Mouse (Mus musculus) hindbrain, embryonic 13.5 days (tissue): ENCODE results near the gene Msmo1. TPM values are rescaled to one million over a fixed set of nuclear protein-coding genes. Genes with fewer than 3 reads are reported as not detected.

Experiments used
- ATAC-seq: fragments of 200-750 bp; cut with Nextera tagmentation; 2 replicates; pipeline ENCODE4 v1.8.0; 2017; ENCODE audit warnings: moderate TSS enrichment; ENCODE audit not compliant: low FRiP score
- H3K27ac ChIP-seq: fragments of 300-500 bp; sonication (generic); 2 replicates; pipeline ENCODE4 v1.5.1; 2015; ENCODE audit warnings: inconsistent platforms, mild to moderate bottlenecking, moderate library complexity
- H3K27me3 ChIP-seq: fragments of 300-500 bp; sonication (generic); 2 replicates; pipeline ENCODE4 v1.6.1; 2015; ENCODE audit warnings: mild to moderate bottlenecking, inconsistent platforms
- H3K36me3 ChIP-seq: fragments of 300-500 bp; sonication (generic); 2 replicates; pipeline ENCODE4 v1.6.1; 2015; ENCODE audit warnings: mild to moderate bottlenecking, inconsistent platforms
- H3K4me1 ChIP-seq: fragments of 300-500 bp; sonication (generic); replicated peaks from 2 replicates; pipeline ENCODE4 v1.6.1; 2015; ENCODE audit warnings: inconsistent platforms
- H3K4me2 ChIP-seq: fragments of 300-500 bp; sonication (generic); 2 replicates; pipeline ENCODE4 v1.6.1; 2015; ENCODE audit warnings: inconsistent platforms, mild to moderate bottlenecking, moderate library complexity
- H3K4me3 ChIP-seq: fragments of 300-500 bp; sonication (generic); 2 replicates; pipeline ENCODE4 v1.5.1; 2015; ENCODE audit warnings: mild to moderate bottlenecking, inconsistent platforms
- H3K9ac ChIP-seq: fragments of 300-500 bp; sonication (generic); 2 replicates; pipeline ENCODE4 v1.6.1; 2015; ENCODE audit warnings: mild to moderate bottlenecking, inconsistent platforms
- H3K9me3 ChIP-seq: fragments of 300-500 bp; sonication (generic); 2 replicates; pipeline ENCODE4 v1.6.1; 2016; ENCODE audit warnings: inconsistent platforms
- WGBS: fragments of 180-500 bp; shearing (Covaris S2); methylation state at CpG from one replicate; pipeline ENCODE4 v1.1.7; 2015; 5-methylcytosine and 5-hydroxymethylcytosine counted together
- polyA plus RNA-seq: library from polyadenylated mRNA; unstranded; fragments of >200 nt; fragmentation: Nextera tagmentation; extraction: Ambion mirVana; gene quantifications from 2 replicates; pipeline ENCODE4 v1.2.1, GENCODE M21; 2015

Gene Msmo1
- polyA plus RNA-seq, 1 experiment from 2014 or later, result 139 TPM

DNA sequence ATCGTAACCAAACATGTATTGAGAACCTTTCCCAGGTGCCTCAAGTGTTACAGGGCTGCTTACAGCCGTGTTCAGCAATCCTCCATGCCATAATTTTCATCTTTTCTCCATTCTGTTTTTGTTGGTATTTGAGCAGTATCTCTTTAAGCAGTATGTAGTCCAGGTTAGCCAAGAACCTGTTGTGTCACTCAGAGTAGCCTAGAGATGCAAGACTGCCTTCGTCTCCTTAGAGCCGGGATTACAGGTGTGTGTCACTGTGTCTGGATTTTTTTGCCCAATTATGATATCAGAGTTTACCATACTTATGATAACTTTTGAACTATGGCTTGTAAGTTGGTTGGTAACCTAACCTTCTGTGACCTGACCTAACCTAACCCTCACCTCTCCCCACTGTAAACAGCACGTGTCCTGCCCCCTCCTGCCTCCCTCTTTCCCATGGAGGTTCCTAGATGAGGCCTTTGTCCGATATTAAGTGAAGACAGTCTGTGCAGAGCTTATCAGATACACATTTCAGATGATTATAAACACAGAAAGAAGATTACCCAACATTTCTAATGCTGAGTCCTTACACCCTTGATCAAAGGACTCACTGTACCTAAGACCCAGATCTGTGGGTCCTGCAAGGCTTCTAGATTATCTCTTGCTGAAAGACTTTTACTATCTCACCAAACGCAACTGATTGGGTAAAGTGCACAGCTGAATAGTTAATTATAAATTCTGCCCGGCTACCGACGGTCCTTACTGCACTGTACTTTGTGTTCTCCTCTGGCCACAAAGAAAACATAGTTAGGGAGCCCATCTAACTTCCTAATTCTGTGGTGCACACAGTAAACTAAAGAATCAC, 12.8 kb upstream of the Msmo1 start:
- no peak overlapping the region for H3K4me3 ChIP-seq
- no peaks in the 10 kb centered on the region for H3K27me3 ChIP-seq
- 92% methylated on average over 10 of the region's 10 CpGs for WGBS
- no peak overlapping the region for H3K27ac ChIP-seq
- H3K9me3 ChIP-seq, result no peaks in the 10 kb centered on the region
- H3K36me3 ChIP-seq, result peaks cover 39% of the 10 kb centered on the region
- H3K4me1 ChIP-seq, result no peaks in the 10 kb centered on the region
- no peak for ATAC-seq
- H3K9ac ChIP-seq, result no peak overlapping the region
- no peak overlapping the region for H3K4me2 ChIP-seq

DNA sequence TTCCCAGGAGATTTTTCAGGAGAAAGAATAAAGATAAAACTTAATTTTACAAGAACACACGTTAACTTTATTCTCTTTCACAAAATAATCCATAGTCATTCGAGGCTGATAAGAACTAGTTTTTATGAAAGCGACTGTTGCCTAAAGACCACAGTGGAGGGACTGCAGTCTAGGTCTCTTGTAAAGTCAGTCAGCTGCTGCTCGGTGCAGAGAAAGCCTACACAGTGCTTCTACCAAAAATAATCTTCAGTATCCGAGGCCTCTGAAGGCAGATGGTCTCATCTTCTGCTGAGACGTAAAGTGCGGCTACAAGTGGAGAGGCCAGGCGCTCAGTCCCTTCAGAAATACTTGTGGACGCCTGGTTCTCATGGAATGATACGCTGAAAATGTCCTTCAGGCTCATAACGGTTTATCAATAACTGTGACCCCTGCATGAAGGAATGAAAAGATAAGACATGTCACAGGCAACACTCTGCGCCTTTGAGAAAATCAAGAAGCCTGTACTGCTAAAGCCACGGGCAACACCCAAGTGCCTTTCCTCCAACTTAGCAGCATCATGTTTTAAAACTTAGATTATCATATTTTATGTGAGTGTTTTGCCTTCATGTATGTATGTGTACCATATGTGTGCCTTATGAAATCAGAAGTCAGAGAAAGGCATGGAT, 7.1 kb upstream of the Msmo1 start:
- H3K4me2 ChIP-seq, result no peak overlapping the region
- no peak overlapping the region for H3K27ac ChIP-seq
- ATAC-seq, result no peak
- H3K4me3 ChIP-seq, result no peak overlapping the region
- no peaks in the 10 kb centered on the region for H3K4me1 ChIP-seq
- no peak overlapping the region for H3K9ac ChIP-seq
- no peaks in the 10 kb centered on the region for H3K9me3 ChIP-seq
- H3K27me3 ChIP-seq, result no peaks in the 10 kb centered on the region
- peaks cover 12% of the 10 kb centered on the region for H3K36me3 ChIP-seq
- WGBS, result 94% methylated on average over 13 of the region's 13 CpGs

DNA sequence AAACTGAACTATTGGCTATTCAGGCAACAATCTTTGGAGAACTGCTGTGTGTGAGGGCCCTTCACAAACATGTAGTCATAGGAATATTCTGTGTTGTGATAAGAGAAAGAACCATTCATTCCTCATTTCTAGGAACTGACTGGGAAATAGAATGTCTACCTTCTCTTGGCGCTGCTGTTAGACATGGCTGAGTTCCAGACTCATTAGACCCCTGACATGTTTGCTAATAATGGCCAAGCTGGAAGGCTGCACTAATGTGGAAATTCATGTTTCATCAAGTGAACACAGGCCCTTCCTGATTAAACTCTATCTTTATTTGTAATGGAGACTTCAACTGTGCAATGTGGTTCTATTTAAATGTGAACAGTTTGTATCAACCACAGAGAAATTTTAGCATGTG, 5.3 kb upstream of the Msmo1 start:
- H3K27ac ChIP-seq, result no peak overlapping the region
- H3K9me3 ChIP-seq, result no peaks in the 10 kb centered on the region
- WGBS, result 71% methylated on average over 1 of the region's 1 CpGs
- peaks cover 6% of the 10 kb centered on the region for H3K4me1 ChIP-seq
- H3K4me2 ChIP-seq, result no peak overlapping the region
- no peak overlapping the region for H3K4me3 ChIP-seq
- no peak for ATAC-seq
- no peaks in the 10 kb centered on the region for H3K27me3 ChIP-seq
- H3K9ac ChIP-seq, result no peak overlapping the region
- peaks cover 12% of the 10 kb centered on the region for H3K36me3 ChIP-seq

DNA sequence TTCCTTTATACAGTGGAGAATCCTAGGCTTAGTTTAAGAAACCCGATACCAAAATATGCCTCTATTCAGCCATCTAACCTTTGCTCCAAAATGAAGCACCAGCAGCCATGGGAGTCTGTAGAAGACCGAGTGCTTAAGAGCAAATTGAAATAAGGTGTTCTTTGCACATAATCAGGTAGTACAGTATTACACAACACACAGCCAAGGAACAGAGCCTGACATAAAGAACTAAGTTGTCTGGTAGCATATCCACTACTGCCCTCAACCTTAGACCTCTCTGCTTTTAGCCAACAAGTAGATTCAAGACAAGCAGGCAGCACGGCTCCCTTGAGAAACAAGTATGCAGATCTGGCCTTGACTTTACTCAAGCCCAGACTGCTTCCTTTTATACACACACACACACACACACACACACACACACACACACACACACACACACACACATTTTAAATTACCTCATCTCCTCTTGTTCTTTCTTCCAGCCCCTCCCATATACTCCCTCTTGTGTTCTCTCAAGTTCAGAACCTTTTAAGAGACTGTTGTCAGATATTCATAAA, 3.3 kb upstream of the Msmo1 start:
- Histone ChIP-seq H3K27ac (no peak overlapping the region), H3K27me3 (no peaks in the 10 kb centered on the region), H3K4me1 (peaks cover 14% of the 10 kb centered on the region), H3K36me3 (peaks cover 6% of the 10 kb centered on the region), H3K9ac (no peak overlapping the region), H3K4me3 (no peak overlapping the region), H3K4me2 (no peak overlapping the region), H3K9me3 (no peaks in the 10 kb centered on the region)
- ATAC-seq, result no peak
- WGBS, result 90% methylated on average over 3 of the region's 3 CpGs

DNA sequence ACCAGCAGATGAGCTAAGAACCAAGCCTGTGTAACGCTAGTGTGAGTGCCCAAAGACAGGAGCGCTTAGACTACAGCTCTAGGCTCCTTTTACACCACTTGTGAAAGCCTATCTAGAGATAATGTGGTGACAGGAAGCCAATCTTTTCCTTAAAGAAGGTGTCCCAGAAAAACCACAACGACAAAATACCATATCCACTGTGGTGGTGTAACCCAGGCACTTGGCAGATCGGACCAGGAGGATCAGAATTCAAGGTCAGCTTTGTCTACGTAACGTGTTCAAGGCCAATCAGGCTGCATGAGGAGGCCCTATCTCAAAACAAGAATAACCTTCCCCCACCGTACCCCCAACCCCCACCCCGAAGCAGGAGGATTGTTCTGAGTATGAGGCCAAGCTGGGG, 1.6 kb upstream of the Msmo1 start:
- Histone ChIP-seq H3K4me2 (no peak overlapping the region), H3K9me3 (no peaks in the 10 kb centered on the region), H3K27me3 (no peaks in the 10 kb centered on the region), H3K27ac (peak overlapping the region; percentile 60), H3K4me3 (no peak overlapping the region), H3K9ac (no peak overlapping the region), H3K36me3 (peaks cover 8% of the 10 kb centered on the region), H3K4me1 (peaks cover 31% of the 10 kb centered on the region)
- no peak for ATAC-seq
- WGBS, result 88% methylated on average over 8 of the region's 8 CpGs

DNA sequence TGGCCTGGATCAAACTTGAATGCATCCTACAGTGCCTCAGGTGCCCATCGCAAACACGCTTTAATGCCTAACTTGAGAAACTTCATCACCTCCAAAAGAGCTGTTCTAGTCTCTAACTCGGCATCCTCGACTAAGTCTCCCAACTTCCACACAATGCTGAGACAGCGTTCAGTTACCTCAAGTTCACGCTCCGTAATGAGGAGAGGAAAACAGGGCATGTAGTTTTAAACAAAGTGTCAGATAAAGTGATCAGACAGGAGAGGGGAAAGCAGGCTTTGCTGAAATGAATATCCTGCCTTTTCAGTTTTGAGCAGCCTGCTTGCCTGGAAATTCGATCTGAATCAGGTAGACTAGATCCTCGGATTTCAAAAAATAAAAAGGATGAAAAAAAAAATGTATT, 996 bp downstream of the Msmo1 start:
- no peak for ATAC-seq
- Histone ChIP-seq H3K4me3 (peak overlapping the region; percentile 80), H3K4me1 (peaks cover 55% of the 10 kb centered on the region), H3K9me3 (no peaks in the 10 kb centered on the region), H3K27ac (peak overlapping the region; percentile 93), H3K4me2 (peak overlapping the region; percentile 81), H3K27me3 (no peaks in the 10 kb centered on the region), H3K9ac (peak overlapping the region; percentile 80), H3K36me3 (peaks cover 22% of the 10 kb centered on the region)
- WGBS, result 13% methylated on average over 9 of the region's 9 CpGs

DNA sequence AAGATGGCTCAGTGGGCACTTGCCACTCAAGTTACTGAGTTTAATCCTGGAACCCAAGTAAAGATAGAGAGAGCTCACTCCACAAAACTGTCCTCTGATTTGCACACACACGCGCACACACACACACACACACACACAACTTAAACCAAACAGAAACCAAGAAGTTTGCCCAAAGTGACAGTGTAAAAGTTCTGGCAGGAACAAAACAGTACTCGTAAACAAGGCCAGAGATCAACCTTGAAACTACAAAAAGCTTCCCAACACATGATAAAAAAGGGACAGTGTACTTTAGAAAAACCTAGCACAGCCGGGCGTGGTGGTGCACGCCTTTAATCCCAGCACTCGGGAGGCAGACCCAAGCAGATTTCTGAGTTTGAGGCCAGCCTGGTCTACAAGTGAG, 5.4 kb downstream of the Msmo1 start:
- ATAC-seq, result no peak
- H3K9ac ChIP-seq, result no peak overlapping the region
- no peak overlapping the region for H3K4me2 ChIP-seq
- H3K4me1 ChIP-seq, result peaks cover 64% of the 10 kb centered on the region
- H3K4me3 ChIP-seq, result no peak overlapping the region
- WGBS, result 95% methylated on average over 7 of the region's 7 CpGs
- H3K36me3 ChIP-seq, result peaks cover 61% of the 10 kb centered on the region
- H3K27me3 ChIP-seq, result no peaks in the 10 kb centered on the region
- H3K9me3 ChIP-seq, result no peaks in the 10 kb centered on the region
- H3K27ac ChIP-seq, result no peak overlapping the region

DNA sequence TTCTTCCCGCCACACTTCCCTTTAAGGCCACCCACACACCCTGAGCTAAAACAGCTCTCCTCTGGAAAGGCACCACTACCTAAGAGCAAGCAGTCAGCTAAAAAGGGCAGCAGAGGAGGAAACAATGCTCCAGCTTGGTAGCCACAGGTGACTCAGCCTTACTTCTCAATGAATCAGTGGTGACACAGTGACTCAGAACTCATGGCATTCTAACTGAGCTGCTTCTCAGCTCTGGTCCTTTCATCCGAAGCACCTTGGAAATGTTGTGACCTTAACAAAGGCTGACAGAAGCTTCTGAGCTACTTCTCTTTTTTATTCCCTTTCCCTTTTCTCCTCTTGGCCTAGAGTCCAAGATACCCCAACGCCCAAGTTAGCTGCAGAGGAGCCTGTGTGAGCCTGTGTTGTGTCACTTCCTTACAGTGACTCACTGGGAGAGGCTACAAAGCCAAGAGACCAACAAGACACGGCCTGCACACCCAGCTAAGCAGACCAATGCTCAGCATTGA, 7.3 kb downstream of the Msmo1 start:
- no peak for ATAC-seq
- peaks cover 76% of the 10 kb centered on the region for H3K36me3 ChIP-seq

DNA sequence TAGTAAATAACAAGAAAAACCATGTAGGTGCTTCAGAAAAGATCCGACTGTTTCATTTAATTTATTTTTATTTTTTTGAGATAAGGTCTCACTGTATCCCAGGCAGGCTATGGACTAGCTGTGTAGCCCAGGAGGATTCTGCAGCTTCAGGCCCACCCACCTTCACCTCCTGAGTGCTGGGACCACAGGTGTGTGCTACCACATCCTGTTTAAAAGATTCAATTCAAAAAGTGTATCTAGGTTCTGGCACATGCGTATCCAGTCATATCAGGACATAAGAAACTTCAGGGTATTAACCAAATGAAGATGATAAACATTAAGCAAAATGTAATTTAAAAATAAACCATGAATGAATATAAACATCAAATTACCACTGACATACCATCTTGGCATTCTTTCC, 10.4 kb downstream of the Msmo1 start:
- Histone ChIP-seq H3K9me3 (no peaks in the 10 kb centered on the region), H3K9ac (no peak overlapping the region), H3K27ac (no peak overlapping the region), H3K27me3 (no peaks in the 10 kb centered on the region), H3K4me1 (peaks cover 20% of the 10 kb centered on the region), H3K4me3 (no peak overlapping the region), H3K36me3 (peaks cover 87% of the 10 kb centered on the region), H3K4me2 (no peak overlapping the region)
- WGBS, result 96% methylated on average over 2 of the region's 2 CpGs
- ATAC-seq, result no peak

More for the DNA sequence above, 7.3 kb downstream of the Msmo1 start:
- 87% methylated on average over 4 of the region's 4 CpGs for WGBS
- Histone ChIP-seq H3K4me3 (no peak overlapping the region), H3K27ac (no peak overlapping the region), H3K9me3 (no peaks in the 10 kb centered on the region), H3K27me3 (no peaks in the 10 kb centered on the region), H3K4me2 (no peak overlapping the region), H3K9ac (no peak overlapping the region), H3K4me1 (peaks cover 50% of the 10 kb centered on the region)

DNA sequence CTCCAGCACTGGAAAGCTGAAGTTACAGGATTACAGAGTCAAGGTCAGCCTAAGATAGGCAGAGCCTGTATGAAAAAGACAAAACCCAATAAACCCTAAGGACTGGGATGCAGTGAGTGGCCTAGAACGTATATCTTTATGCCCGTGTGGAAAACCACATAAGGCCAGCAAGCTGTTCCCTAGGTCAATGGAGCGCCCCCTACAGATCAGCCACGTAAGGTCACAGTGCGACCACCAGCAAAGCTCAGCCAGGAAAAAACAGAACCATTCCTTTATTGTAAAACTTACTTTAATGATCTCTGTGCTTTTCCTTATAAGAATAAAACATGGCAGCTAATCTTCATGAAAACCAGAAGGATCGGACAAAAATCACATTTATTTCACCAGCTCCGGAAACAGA, 15.7 kb downstream of the Msmo1 start:
- Histone ChIP-seq H3K4me3 (no peak overlapping the region), H3K4me2 (no peak overlapping the region), H3K9me3 (no peaks in the 10 kb centered on the region), H3K27ac (no peak overlapping the region), H3K36me3 (peaks cover 74% of the 10 kb centered on the region), H3K27me3 (no peaks in the 10 kb centered on the region), H3K9ac (no peak overlapping the region), H3K4me1 (no peaks in the 10 kb centered on the region)
- WGBS, result 87% methylated on average over 7 of the region's 7 CpGs
- ATAC-seq, result no peak

DNA sequence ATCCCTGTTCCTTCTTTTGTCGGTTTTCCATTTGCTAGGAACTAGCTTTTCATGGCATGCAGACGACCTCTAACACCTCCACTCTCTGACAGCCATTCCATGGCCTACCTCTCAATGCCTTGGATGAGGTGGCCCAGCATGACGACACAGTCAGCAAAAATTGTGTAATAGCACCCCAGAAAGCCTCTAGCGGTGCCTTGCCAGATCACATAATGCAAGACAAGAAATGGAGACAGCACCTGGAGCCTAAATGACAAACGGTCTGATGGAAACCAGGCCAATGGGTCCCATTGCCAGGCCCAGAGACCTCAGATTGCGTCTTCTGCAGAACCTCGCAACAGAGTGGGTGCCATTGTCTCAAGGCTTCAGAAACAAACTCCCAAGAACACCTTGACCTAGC, 21.1 kb downstream of the Msmo1 start:
- Histone ChIP-seq H3K4me2 (no peak overlapping the region), H3K4me1 (no peaks in the 10 kb centered on the region), H3K27ac (no peak overlapping the region), H3K27me3 (no peaks in the 10 kb centered on the region), H3K4me3 (no peak overlapping the region), H3K9me3 (no peaks in the 10 kb centered on the region), H3K9ac (no peak overlapping the region), H3K36me3 (peaks cover 24% of the 10 kb centered on the region)
- WGBS, result 89% methylated on average over 7 of the region's 7 CpGs
- no peak for ATAC-seq

DNA sequence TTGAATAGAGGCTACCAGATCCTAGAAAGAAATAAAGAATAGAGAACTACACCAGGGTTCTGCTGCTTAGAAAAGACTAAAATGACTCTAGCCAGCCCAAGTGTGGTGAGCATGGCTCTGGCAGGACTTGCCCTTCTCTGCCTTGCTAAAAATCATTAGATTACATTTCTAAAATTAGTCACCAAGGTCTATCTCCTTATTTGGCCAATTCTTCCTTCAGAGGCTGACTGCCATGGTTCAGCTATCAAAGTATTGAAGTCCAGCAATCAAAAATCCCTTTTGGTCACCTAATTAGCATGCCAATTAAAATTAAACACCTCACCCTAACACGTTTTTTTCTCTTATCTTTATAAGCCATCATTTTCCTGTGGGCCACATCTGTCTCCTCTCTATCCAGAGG, 22.0 kb downstream of the Msmo1 start:
- ATAC-seq, result no peak
- WGBS, result 55% methylated on average over 1 of the region's 1 CpGs
- no peak overlapping the region for H3K4me3 ChIP-seq

More for the DNA sequence above, 22.0 kb downstream of the Msmo1 start:
- H3K27ac ChIP-seq, result no peak overlapping the region
- H3K27me3 ChIP-seq, result no peaks in the 10 kb centered on the region
- no peak overlapping the region for H3K9ac ChIP-seq
- H3K9me3 ChIP-seq, result no peaks in the 10 kb centered on the region
- H3K36me3 ChIP-seq, result peaks cover 14% of the 10 kb centered on the region
- H3K4me1 ChIP-seq, result no peaks in the 10 kb centered on the region
- H3K4me2 ChIP-seq, result no peak overlapping the region
